Mouse (Mus musculus) urinary bladder, postnatal 25 days (tissue): ENCODE data around the gene Manba.
"Not testable (repeated sequence)": the region's sequence is repeated elsewhere in the genome, so short reads cannot be mapped to it uniquely, and the experiment has no call there.

Source experiments
- DNase-seq: peaks from one replicate; pipeline ENCODE4 v3.0.0; 2022; ENCODE audit warnings: low spot score

Manba gene

GRCm38 (mm10) chr3:135487803-135488202 lies 2.4 kb downstream of the Manba start:
- no peak for DNase-seq

- no peak for DNase-seq
Measured at GRCm38 (mm10) chr3:135489865-135490520, 4.6 kb downstream of the Manba start.

GRCm38 (mm10) chr3:135491102-135491501 lies 5.7 kb downstream of the Manba start:
- DNase-seq = no peak

GRCm38 (mm10) chr3:135493320-135493719 lies 7.9 kb downstream of the Manba start:
- DNase-seq = not testable (repeated sequence)

DNA sequence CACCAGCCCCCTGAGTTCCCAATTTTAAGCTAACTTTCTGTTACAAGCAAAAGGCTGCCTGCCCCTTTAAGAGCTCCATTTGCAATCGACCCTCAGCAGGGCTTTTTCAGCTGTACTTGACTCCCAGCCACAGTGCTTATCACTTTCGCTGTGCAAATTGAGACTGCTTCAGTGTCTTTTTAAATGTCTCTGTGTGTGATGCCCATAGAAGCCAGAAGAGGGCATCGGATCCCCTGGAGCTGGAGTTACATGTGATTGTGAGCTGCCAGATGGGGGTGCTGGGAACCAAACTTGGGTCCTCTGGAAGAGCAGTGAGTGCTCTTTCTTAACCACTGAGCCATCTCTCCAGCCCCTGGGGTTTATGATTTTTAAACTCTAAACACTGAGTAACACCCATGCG lies 12.5 kb downstream of the Manba start:
- not testable (repeated sequence) for DNase-seq

- DNase-seq = no peak
Measured at GRCm38 (mm10) chr3:135498891-135499290, 13.5 kb downstream of the Manba start.

DNA sequence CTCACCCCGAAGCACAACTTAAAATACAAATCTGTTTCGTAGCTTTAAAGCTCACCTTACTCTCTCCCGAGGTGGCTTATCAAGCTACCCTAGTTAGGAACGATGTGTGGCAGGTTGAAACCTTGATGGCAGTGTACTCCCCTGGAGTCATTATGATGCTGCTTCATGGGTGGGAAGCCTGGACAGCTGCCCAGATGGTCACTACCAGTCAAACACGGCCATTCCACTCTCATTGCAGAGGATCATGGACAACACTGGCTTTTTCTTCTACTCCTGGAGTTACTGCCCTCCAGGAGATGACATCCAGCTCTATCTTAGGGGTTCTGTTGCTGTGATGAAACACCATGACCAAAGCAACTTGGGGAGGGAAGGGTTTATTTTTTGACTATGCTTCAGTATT lies 17.7 kb downstream of the Manba start:
- DNase-seq = no peak

DNA sequence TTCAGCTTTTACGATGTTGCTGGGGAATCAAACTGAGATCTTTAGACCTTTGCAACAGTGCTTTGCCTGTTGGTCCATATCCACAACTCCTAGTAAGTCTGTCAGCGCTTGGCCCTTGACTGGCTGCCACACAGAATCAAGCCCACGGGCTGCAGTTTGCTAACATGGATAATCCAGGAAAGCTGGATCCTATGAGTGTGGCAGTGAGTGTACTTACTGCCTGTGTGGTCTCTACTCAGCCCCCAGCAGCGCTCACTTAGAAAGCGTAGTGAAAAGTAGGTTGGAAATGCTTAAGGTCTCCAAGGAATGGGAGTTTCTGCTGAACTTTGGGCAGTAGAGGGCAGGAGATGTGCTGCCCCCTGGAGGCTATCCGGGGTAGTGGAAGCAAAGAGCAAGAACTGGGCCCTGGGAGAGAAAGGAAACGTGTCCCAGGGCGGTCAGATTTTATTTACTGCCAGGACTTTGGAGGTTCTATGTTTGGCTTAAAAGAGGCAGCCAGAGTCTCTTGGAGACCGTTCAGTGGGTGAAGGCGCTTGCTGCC lies 20.0 kb downstream of the Manba start:
- DNase-seq = peak; percentile 68

GRCm38 (mm10) chr3:135505916-135506482 lies 20.6 kb downstream of the Manba start:
- DNase-seq = no peak

DNA sequence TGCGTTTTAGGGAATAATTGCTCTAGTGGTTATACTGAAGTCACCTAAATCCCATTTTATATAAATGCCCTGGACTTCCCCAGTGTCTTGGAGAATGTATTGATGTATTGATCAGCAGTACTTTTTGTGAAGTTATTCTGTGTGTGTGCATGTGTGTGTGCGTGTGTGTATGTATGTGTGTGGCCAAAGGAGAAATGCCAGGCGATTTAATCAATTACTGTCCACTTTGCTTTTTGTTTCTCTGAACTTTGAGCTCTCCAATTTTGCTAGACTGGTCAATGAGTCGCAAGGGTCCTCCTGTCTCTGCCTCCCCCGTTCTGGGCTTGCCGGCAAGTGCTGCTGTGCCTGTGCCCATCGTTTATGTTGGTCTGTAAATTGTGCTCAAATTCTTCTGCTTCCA lies 22.1 kb downstream of the Manba start:
- DNase-seq = no peak

GRCm38 (mm10) chr3:135508191-135508590 lies 22.8 kb downstream of the Manba start:
- no peak for DNase-seq

GRCm38 (mm10) chr3:135510372-135510771 lies 25.0 kb downstream of the Manba start:
- no peak for DNase-seq

DNA sequence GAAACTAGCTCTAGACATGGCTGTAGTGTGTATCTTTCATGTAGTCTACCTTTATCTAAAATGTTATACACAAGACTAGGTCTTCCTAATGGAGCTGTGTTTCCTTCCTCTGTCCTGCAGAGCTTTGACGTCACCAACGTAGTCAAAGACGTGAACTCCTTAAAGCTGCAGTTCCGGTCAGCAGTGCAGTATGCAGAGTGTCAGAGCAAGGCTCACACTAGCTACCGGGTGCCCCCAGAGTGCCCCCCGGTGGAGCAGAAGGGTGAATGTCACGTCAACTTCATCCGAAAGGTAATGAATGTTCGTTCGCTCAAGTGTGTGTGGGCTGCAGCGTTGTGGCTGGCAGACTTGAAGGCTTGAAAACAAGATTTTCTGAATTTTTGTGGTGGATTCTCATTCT lies 26.3 kb downstream of the Manba start:
- DNase-seq = no peak

DNA sequence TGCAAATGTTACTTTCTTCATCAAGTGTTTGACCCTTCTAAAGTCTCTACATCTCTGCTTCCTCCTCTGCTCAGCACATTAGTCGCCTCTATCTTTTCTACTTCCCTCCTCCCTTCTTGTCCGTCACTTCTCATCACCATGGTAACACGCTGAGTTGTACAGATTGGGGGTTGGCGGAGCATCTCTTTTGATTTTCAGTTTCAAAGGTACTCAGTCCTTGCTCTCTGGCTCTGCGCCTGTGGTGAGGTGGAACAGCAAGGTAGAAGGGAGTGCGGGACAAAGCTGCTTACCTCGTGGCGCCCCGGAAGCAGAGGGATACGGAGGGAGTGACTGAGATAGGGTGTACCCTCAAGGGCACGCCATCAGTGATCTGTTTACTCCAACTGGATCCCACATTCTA lies 27.9 kb downstream of the Manba start:
- no peak for DNase-seq

GRCm38 (mm10) chr3:135513800-135514425 lies 28.5 kb downstream of the Manba start:
- DNase-seq = no peak

DNA sequence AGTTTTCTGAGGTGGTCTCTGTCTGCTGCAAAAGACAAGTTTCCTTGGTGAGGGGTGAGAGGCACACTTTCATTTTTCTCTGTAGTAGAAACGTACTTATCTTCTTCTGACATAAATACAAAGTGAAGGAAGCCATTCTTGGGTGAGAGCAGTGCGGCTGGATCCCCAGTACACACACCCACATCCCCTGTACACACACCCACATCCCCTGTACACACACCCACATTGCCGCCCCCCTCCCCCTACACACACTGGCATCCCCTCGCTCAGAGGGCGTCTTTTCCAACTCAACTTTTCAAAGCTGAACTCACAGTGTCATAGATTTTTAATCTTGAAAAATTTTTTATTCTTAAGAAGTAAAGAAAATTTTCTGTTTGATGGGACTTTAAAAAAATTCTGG lies 29.8 kb downstream of the Manba start:
- no peak for DNase-seq

DNA sequence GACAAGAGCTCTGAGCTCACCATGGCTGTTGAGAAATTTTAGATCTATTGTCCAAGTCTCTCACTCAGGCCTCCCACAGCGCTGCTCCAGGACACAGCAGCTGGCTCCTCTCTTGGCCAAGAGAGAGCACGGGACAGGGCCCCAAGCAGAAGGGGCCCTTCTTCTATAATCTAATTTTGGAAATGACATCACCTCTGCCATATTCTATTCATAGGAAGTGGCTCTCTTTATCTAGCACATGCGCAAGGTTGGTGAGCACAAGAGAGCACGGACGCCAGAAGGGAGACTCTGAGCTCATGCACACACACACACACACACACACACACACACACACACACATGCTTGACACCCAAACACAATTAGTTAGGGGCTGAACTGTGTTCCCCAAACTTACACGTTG lies 31.5 kb downstream of the Manba start:
- no peak for DNase-seq

DNA sequence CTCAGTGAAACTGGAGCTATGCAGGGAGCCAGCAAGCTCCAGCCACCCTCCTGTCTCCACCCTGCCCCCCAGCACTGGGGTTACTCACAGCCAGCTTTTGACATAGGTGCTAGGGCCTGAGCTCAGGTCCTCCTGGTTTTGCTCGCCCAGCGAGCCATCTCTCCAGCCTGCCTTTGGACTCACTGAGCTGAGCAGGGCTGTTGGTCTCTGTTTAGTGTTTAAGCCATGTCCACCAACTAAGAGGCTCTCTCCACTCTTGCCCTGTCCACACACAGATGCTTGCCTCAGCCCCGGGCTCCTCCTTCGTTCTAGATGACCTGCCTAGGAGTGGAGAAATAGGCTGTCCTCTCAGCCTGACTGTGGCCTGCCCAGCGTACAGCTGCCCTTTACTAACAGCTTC lies 33.5 kb downstream of the Manba start:
- no peak for DNase-seq

- DNase-seq = no peak
Measured at GRCm38 (mm10) chr3:135519584-135519983, 34.2 kb downstream of the Manba start.

GRCm38 (mm10) chr3:135521963-135522362 lies 36.6 kb downstream of the Manba start:
- peak; percentile 43 for DNase-seq

GRCm38 (mm10) chr3:135522618-135523355 lies 37.4 kb downstream of the Manba start:
- no peak for DNase-seq

DNA sequence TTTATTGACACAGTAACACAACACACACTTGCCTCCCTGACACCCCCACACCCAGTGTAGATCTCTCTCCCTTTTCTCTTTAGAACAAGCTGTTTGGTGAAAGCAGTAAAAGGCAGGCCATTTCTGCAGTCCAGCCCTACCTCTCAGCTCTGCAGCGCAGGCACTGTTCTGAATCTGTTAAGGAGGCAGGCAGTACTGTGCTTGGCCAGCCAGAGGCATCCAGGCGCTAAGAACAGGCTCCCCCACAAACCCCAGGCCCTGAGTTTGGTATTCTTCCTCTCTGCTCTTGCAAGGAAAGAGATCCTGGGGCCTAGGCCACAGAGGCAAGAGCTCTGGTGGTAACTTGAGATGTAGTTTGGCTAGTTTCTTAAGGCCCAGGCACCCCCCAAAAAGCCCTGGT lies 39.5 kb downstream of the Manba start:
- DNase-seq = not testable (repeated sequence)

- DNase-seq = no peak
Measured at GRCm38 (mm10) chr3:135529670-135530069, 44.3 kb downstream of the Manba start.
